Mouse (Mus musculus) cerebellum, adult 2 months (tissue): ENCODE results near the gene Ehd1.
A peak's percentile ranks its signal among the peaks of the same experiment; 100 is the strongest.

Experiments used
- CTCF ChIP-seq: fragments of 200-500 bp; IDR thresholded peaks from 2 replicates; pipeline ENCODE4 v1.5.1; 2011; ENCODE audit warnings: low read depth, mild to moderate bottlenecking, control low read depth, low read length, moderate library complexity, borderline replicate concordance; ENCODE audit not compliant: insufficient read depth
- POLR2A ChIP-seq: fragments of 200-500 bp; IDR thresholded peaks from 2 replicates; pipeline ENCODE4 v1.6.1; 2011; ENCODE audit warnings: low read length, control low read depth, borderline replicate concordance; ENCODE audit not compliant: insufficient read depth

DNA sequence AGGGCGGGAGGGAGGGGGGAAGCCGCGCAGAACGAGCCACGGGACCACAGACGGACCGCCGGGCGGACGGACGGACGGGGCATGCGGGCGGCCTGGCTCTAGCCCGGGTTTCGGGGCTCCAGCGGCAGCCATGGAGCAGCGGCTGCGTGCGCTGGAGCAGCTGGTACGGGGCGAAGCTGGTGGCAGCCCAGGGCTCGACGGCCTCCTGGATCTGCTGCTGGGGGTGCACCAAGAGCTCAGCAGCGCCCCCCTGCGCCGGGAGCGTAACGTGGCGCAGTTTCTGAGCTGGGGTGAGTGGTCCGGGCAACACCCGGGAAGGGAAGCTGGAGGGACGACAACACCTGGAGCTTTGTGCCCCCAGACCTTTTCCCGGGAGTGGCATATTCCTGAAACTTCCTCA is 30.1 kb downstream of the Ehd1 start:
- TF ChIP-seq POLR2A = no peak
- peak; percentile 59 for TF ChIP-seq CTCF
